Mouse (Mus musculus) C2C12 (cell line): ENCODE data around the gene Col4a2. TPM values are rescaled to one million over a fixed set of nuclear protein-coding genes. Genes with fewer than 3 reads are reported as not detected.

Experiments
- H3K27me3 ChIP-seq: one replicate; pipeline ENCODE4 v1.6.1; 2011; ENCODE audit not compliant: control insufficient read depth, insufficient read depth, insufficient read length
- H3K36me3 ChIP-seq: one replicate; pipeline ENCODE4 v1.6.1; 2011; ENCODE audit not compliant: control insufficient read depth, insufficient read depth
- H3K4me3 ChIP-seq: one replicate; pipeline ENCODE4 v1.5.1; 2011; ENCODE audit warnings: mild to moderate bottlenecking, control low read depth; ENCODE audit not compliant: poor library complexity, insufficient read depth, severe bottlenecking
- H3K79me2 ChIP-seq: one replicate; pipeline ENCODE4 v1.6.1; 2011; ENCODE audit not compliant: control insufficient read depth, insufficient read depth
- H3K79me3 ChIP-seq: one replicate; pipeline ENCODE4 v1.6.1; 2011; ENCODE audit warnings: low read depth, control low read depth
- H3ac ChIP-seq: one replicate; pipeline ENCODE3; 2011; ENCODE audit warnings: low read depth; ENCODE audit not compliant: control insufficient read depth, insufficient read length
- CEBPB ChIP-seq: IDR thresholded peaks from one replicate; pipeline ENCODE4 v1.6.1; 2011; ENCODE audit warnings: low read depth, mild to moderate bottlenecking, control low read depth, moderate library complexity
- CTCF ChIP-seq: IDR thresholded peaks from one replicate; pipeline ENCODE4 v1.5.1; 2011; ENCODE audit not compliant: control insufficient read depth, insufficient read depth, insufficient read length
- FOSL1 ChIP-seq: IDR thresholded peaks from one replicate; pipeline ENCODE4 v1.8.0; 2011; ENCODE audit warnings: mild to moderate bottlenecking, low read length; ENCODE audit not compliant: poor library complexity, insufficient read depth, severe bottlenecking
- MAX ChIP-seq: IDR thresholded peaks from one replicate; pipeline ENCODE4 v1.6.1; 2011; ENCODE audit warnings: mild to moderate bottlenecking, control low read depth
- MYOD1 ChIP-seq: IDR thresholded peaks from one replicate; pipeline ENCODE4 v1.6.1; 2011; ENCODE audit warnings: low read depth; ENCODE audit not compliant: control insufficient read depth, insufficient read length
- MYOG ChIP-seq: IDR thresholded peaks from one replicate; pipeline ENCODE4 v1.6.1; 2011; ENCODE audit not compliant: control insufficient read depth, insufficient read length; ENCODE audit errors: extremely low read depth
- USF1 ChIP-seq: IDR thresholded peaks from one replicate; pipeline ENCODE4 v1.6.1; 2011; ENCODE audit warnings: low read depth, mild to moderate bottlenecking, control low read depth, moderate library complexity
- long read RNA-seq, 2 experiments: library from polyadenylated mRNA; unstranded; transcript quantifications; one replicate each; pipeline ENCODE4 v2.0.0; 2019 to 2020
- polyA plus RNA-seq: library from polyadenylated mRNA; unstranded; fragments of >200 nt; fragmentation: generic; extraction: Trizol; gene quantifications from one replicate; pipeline ENCODE4 v1.2.1, GENCODE M21; 2012; ENCODE audit warnings: missing spikeins

Gene Col4a2
- 68.8 TPM for polyA plus RNA-seq
- long read RNA-seq, experiment 1, partial matches to known transcripts, result 25 of 26 reads
- long read RNA-seq, experiment 1, other reads (novel, unspliced or antisense), result 1 of 26 reads
- long read RNA-seq, experiment 2, full-length matches to known transcripts, result 32 of 77 reads
- long read RNA-seq, experiment 2, partial matches to known transcripts, result 39 of 77 reads
- long read RNA-seq, experiment 2, other reads (novel, unspliced or antisense), result 6 of 77 reads

GRCm38 (mm10) chr8:11312349-11313175, at the start of gene Col4a2, which contains the start of gene Col4a1:
Gene Col4a2, plus strand, starts transcription at chr8:11312805.
Gene Col4a1, minus strand, starts transcription at chr8:11312826.
- Histone ChIP-seq H3K27me3 (no peaks in the 10 kb centered on the region), H3ac (peak within 1 kb of the TSS; percentile 88), H3K36me3 (no peaks in the 10 kb centered on the region), H3K79me2 (peaks cover 93% of the 10 kb centered on the region), H3K79me3 (peaks cover 31% of the 10 kb centered on the region), H3K4me3 (peak within 1 kb of the TSS; percentile 48)
- TF ChIP-seq CTCF (no peak), CEBPB (no peak), MYOG (no peak), MYOD1 (no peak), MAX (no peak), FOSL1 (no peak), USF1 (no peak)

GRCm38 (mm10) chr8:11263848-11264247, 48.8 kb upstream of the Col4a2 start:
- Histone ChIP-seq H3K36me3 (no peaks in the 10 kb centered on the region), H3K79me2 (peaks cover 23% of the 10 kb centered on the region), H3ac (no peak overlapping the region), H3K79me3 (peaks cover 5% of the 10 kb centered on the region), H3K4me3 (no peak overlapping the region), H3K27me3 (no peaks in the 10 kb centered on the region)
- TF ChIP-seq MYOG (no peak), CTCF (no peak), USF1 (no peak), MYOD1 (no peak), MAX (no peak), FOSL1 (no peak), CEBPB (no peak)

GRCm38 (mm10) chr8:11265971-11266370, 46.6 kb upstream of the Col4a2 start:
- no peak overlapping the region for H3ac ChIP-seq
- no peak for TF ChIP-seq CEBPB
- no peak for TF ChIP-seq MYOD1
- TF ChIP-seq MYOG, result no peak
- no peak for TF ChIP-seq USF1
- no peak for TF ChIP-seq MAX
- TF ChIP-seq CTCF, result no peak
- TF ChIP-seq FOSL1, result no peak
- H3K36me3 ChIP-seq, result no peaks in the 10 kb centered on the region
- peaks cover 35% of the 10 kb centered on the region for H3K79me2 ChIP-seq
- H3K79me3 ChIP-seq, result peaks cover 5% of the 10 kb centered on the region
- no peak overlapping the region for H3K4me3 ChIP-seq
- H3K27me3 ChIP-seq, result no peaks in the 10 kb centered on the region

- H3K79me3 ChIP-seq, result peaks cover 2% of the 10 kb centered on the region
- TF ChIP-seq MAX (no peak), FOSL1 (no peak), CEBPB (no peak), MYOD1 (no peak), MYOG (no peak)
Observed at GRCm38 (mm10) chr8:11266471-11266870, 46.1 kb upstream of the Col4a2 start.

GRCm38 (mm10) chr8:11268753-11269152, 43.9 kb upstream of the Col4a2 start:
- H3K79me3 ChIP-seq, result no peaks in the 10 kb centered on the region
- H3K27me3 ChIP-seq, result no peaks in the 10 kb centered on the region
- H3K36me3 ChIP-seq, result no peaks in the 10 kb centered on the region
- H3K4me3 ChIP-seq, result no peak overlapping the region
- peaks cover 19% of the 10 kb centered on the region for H3K79me2 ChIP-seq
- H3ac ChIP-seq, result no peak overlapping the region
- TF ChIP-seq MYOD1 (no peak), MYOG (no peak), CTCF (no peak), USF1 (no peak), FOSL1 (no peak), MAX (no peak), CEBPB (no peak)

More at GRCm38 (mm10) chr8:11266471-11266870, 46.1 kb upstream of the Col4a2 start:
- Histone ChIP-seq H3K4me3 (no peak overlapping the region), H3ac (no peak overlapping the region), H3K36me3 (no peaks in the 10 kb centered on the region), H3K27me3 (no peaks in the 10 kb centered on the region), H3K79me2 (peaks cover 34% of the 10 kb centered on the region)
